Mouse (Mus musculus): ENCODE results near the gene Fam19a1.

The Fam19a1 gene

GRCm38 (mm10) chr6:96254815-96255214 lies 141.9 kb downstream of the Fam19a1 start:
- DNase-seq (ENCODE audit: low read depth, low spot score), result no peak

- DNase-seq (ENCODE audit: low read depth, low spot score), result no peak
Observed at GRCm38 (mm10) chr6:96258651-96259050, 145.7 kb downstream of the Fam19a1 start.

GRCm38 (mm10) chr6:96266456-96266855 lies 153.5 kb downstream of the Fam19a1 start:
- DNase-seq (ENCODE audit: low read depth, low spot score), result no peak

GRCm38 (mm10) chr6:96268788-96269187 lies 155.8 kb downstream of the Fam19a1 start:
- no peak for DNase-seq (ENCODE audit: low read depth, low spot score)

- no peak for DNase-seq (ENCODE audit: low read depth, low spot score)
Observed at GRCm38 (mm10) chr6:96270436-96270835, 157.5 kb downstream of the Fam19a1 start.

- no peak for DNase-seq (ENCODE audit: low read depth, low spot score)
Observed at GRCm38 (mm10) chr6:96283731-96284130, 170.8 kb downstream of the Fam19a1 start.

GRCm38 (mm10) chr6:96284590-96284989 lies 171.6 kb downstream of the Fam19a1 start:
- DNase-seq (ENCODE audit: low read depth, low spot score), result no peak

GRCm38 (mm10) chr6:96286276-96286675 lies 173.3 kb downstream of the Fam19a1 start:
- DNase-seq (ENCODE audit: low read depth, low spot score), result no peak

GRCm38 (mm10) chr6:96287377-96287776 lies 174.4 kb downstream of the Fam19a1 start:
- DNase-seq (ENCODE audit: low read depth, low spot score), result no peak

- DNase-seq (ENCODE audit: low read depth, low spot score), result no peak
Observed at GRCm38 (mm10) chr6:96289672-96290071, 176.7 kb downstream of the Fam19a1 start.

GRCm38 (mm10) chr6:96347491-96347890 lies 234.5 kb downstream of the Fam19a1 start:
- DNase-seq (ENCODE audit: low read depth, low spot score), result no peak

- no peak for DNase-seq (ENCODE audit: low read depth, low spot score)
Observed at GRCm38 (mm10) chr6:96349446-96350025, 236.6 kb downstream of the Fam19a1 start.

GRCm38 (mm10) chr6:96369544-96369943 lies 256.6 kb downstream of the Fam19a1 start:
- no peak for DNase-seq (ENCODE audit: low read depth, low spot score)

GRCm38 (mm10) chr6:96372848-96373247 lies 259.9 kb downstream of the Fam19a1 start:
- no peak for DNase-seq (ENCODE audit: low read depth, low spot score)

GRCm38 (mm10) chr6:96373274-96373673 lies 260.3 kb downstream of the Fam19a1 start:
- DNase-seq (ENCODE audit: low read depth, low spot score), result no peak

GRCm38 (mm10) chr6:96376773-96377172 lies 263.8 kb downstream of the Fam19a1 start:
- no peak for DNase-seq (ENCODE audit: low read depth, low spot score)

GRCm38 (mm10) chr6:96379229-96379628 lies 266.3 kb downstream of the Fam19a1 start:
- DNase-seq (ENCODE audit: low read depth, low spot score), result no peak

- no peak for DNase-seq (ENCODE audit: low read depth, low spot score)
Observed at GRCm38 (mm10) chr6:96384441-96384840, 271.5 kb downstream of the Fam19a1 start.

GRCm38 (mm10) chr6:96418866-96419265 lies 305.9 kb downstream of the Fam19a1 start:
- no peak for DNase-seq (ENCODE audit: low read depth, low spot score)

- no peak for DNase-seq (ENCODE audit: low read depth, low spot score)
Observed at GRCm38 (mm10) chr6:96419704-96420382, 306.9 kb downstream of the Fam19a1 start.

- no peak for DNase-seq (ENCODE audit: low read depth, low spot score)
Observed at GRCm38 (mm10) chr6:96420515-96420914, 307.6 kb downstream of the Fam19a1 start.

- DNase-seq (ENCODE audit: low read depth, low spot score), result no peak
Observed at GRCm38 (mm10) chr6:96429390-96429789, 316.4 kb downstream of the Fam19a1 start.

GRCm38 (mm10) chr6:96432397-96432796 lies 319.4 kb downstream of the Fam19a1 start:
- DNase-seq (ENCODE audit: low read depth, low spot score), result no peak

All from embryo, embryonic 11.5 days (tissue).